Mouse (Mus musculus): Measurements from ENCODE around the gene 4930404N11Rik. TPM values are rescaled to one million over a fixed set of nuclear protein-coding genes. Genes with fewer than 3 reads are reported as not detected.

Gene 4930404N11Rik
- total RNA-seq, 2 experiments from 2014 or later, result 0.85 to 1.4 TPM

Small RNA genes lying within 50 kb of the gene (microRNA-seq; reads per million reads assigned to microRNA genes)
- gene Mir6913, result 0 reads per million in 2 experiments

Other genes with a start within 250 kb of the 4930404N11Rik start
- 10 to 100 TPM; 29.2 to 35.9 TPM for gene Zbtb7a, start 230.6 kb downstream of the 4930404N11Rik start, total RNA-seq (2021)
- gene Pias4, start 197.9 kb downstream of the 4930404N11Rik start, total RNA-seq (2021), result 10 to 100 TPM; 10.7 to 13.8 TPM
- gene Eef2, start 189.2 kb downstream of the 4930404N11Rik start, total RNA-seq (2021), result 1,000 to 10,000 TPM in 1 of 2 experiments, 100 to 1,000 TPM in 1; 974 to 1,018 TPM
- gene Dapk3, start 182.8 kb downstream of the 4930404N11Rik start, total RNA-seq (2021), result 10 to 100 TPM; 29.8 to 30.4 TPM
- gene 4930442H23Rik, start 182.0 kb downstream of the 4930404N11Rik start, total RNA-seq (2021), result not detected
- 1 to 10 TPM; 1.7 to 1.8 TPM for gene Nmrk2, start 163.8 kb downstream of the 4930404N11Rik start, total RNA-seq (2021)
- under 1 TPM; 0.40 to 0.43 TPM for gene Atcay, start 135.0 kb downstream of the 4930404N11Rik start, total RNA-seq (2021)
- gene Zfr2, start 132.7 kb downstream of the 4930404N11Rik start, total RNA-seq (2021), result 1 to 10 TPM; 2.1 to 3.5 TPM
- 1 to 10 TPM in 1 of 2 experiments, under 1 TPM in 1; 0.70 to 1.3 TPM for gene Matk, start 112.9 kb downstream of the 4930404N11Rik start, total RNA-seq (2021)
- 100 to 1,000 TPM in 1 of 2 experiments, 10 to 100 TPM in 1; 93.7 to 108 TPM for gene Mrpl54, start 98.9 kb downstream of the 4930404N11Rik start, total RNA-seq (2021)
- gene Apba3, start 98.9 kb downstream of the 4930404N11Rik start, total RNA-seq (2021), result 10 to 100 TPM; 61.6 to 63.5 TPM
- gene Tjp3, start 74.2 kb downstream of the 4930404N11Rik start, total RNA-seq (2021), result under 1 TPM; 0.14 to 0.36 TPM
- gene Pip5k1c, start 72.9 kb downstream of the 4930404N11Rik start, total RNA-seq (2021), result 10 to 100 TPM; 24.0 to 30.8 TPM
- 10 to 100 TPM; 11.0 to 14.5 TPM for gene Cactin, start 44.7 kb downstream of the 4930404N11Rik start, total RNA-seq (2021)
- 1 to 10 TPM; 2.3 to 3.8 TPM for gene Tbxa2r, start 37.1 kb downstream of the 4930404N11Rik start, total RNA-seq (2021)
- gene Gipc3, start 22.6 kb downstream of the 4930404N11Rik start, total RNA-seq (2021), result 1 to 10 TPM in 1 of 2 experiments, under 1 TPM in 1; 0.96 to 1.3 TPM
- 10 to 100 TPM; 26.8 to 41.9 TPM for gene Hmg20b, start 15.3 kb downstream of the 4930404N11Rik start, total RNA-seq (2021)
- 1 to 10 TPM; 4.5 to 7.5 TPM for gene Mfsd12, start 8.3 kb downstream of the 4930404N11Rik start, total RNA-seq (2021)
- 10 to 100 TPM; 17.6 to 24.1 TPM for gene Fzr1, start 12.7 kb upstream of the 4930404N11Rik start, total RNA-seq (2021)
- gene Dohh, start 18.6 kb upstream of the 4930404N11Rik start, total RNA-seq (2021), result 10 to 100 TPM; 40.3 to 46.7 TPM
- under 1 TPM; 0.40 to 0.45 TPM for gene Gm48551, start 18.6 kb upstream of the 4930404N11Rik start, total RNA-seq (2021)
- gene Gm48552, start 23.2 kb upstream of the 4930404N11Rik start, total RNA-seq (2021), result 1 to 10 TPM in 1 of 2 experiments, under 1 TPM in 1; 0.33 to 2.0 TPM
- under 1 TPM in 1 of 2 experiments, not detected in 1; 0.65 TPM for gene Smim24, start 27.2 kb upstream of the 4930404N11Rik start, total RNA-seq (2021)
- 100 to 1,000 TPM; 329 to 332 TPM for gene Nfic, start 89.8 kb upstream of the 4930404N11Rik start, total RNA-seq (2021)
- gene Celf5, start 116.9 kb upstream of the 4930404N11Rik start, total RNA-seq (2021), result under 1 TPM; 0.38 to 0.99 TPM
- gene Ncln, start 130.6 kb upstream of the 4930404N11Rik start, total RNA-seq (2021), result 10 to 100 TPM; 45.9 to 48.2 TPM
- gene S1pr4, start 134.3 kb upstream of the 4930404N11Rik start, total RNA-seq (2021), result under 1 TPM; 0.56 to 0.61 TPM
- gene Gna15, start 158.4 kb upstream of the 4930404N11Rik start, total RNA-seq (2021), result under 1 TPM; 0.47 to 0.77 TPM
- 10 to 100 TPM; 40.6 to 44.8 TPM for gene Gna11, start 179.4 kb upstream of the 4930404N11Rik start, total RNA-seq (2021)
- gene Aes, start 193.7 kb upstream of the 4930404N11Rik start, total RNA-seq (2021), result 100 to 1,000 TPM; 614 to 667 TPM
- gene Tle2, start 208.7 kb upstream of the 4930404N11Rik start, total RNA-seq (2021), result 1 to 10 TPM; 4.4 to 9.4 TPM
- gene Tle6, start 235.3 kb upstream of the 4930404N11Rik start, total RNA-seq (2021), result 1 to 10 TPM; 2.2 to 3.1 TPM
- gene BC025920, start 240.5 kb upstream of the 4930404N11Rik start, total RNA-seq (2021), result 1 to 10 TPM; 1.6 to 1.8 TPM